Mouse (Mus musculus) limb, embryonic 10.5 days (tissue): ENCODE data around the gene Fbn1. TPM values are rescaled to one million over a fixed set of nuclear protein-coding genes. Genes with fewer than 3 reads are reported as not detected.

Experiments
- DNase-seq: peaks from one replicate; pipeline ENCODE4 v3.0.0-alpha.2; 2017; ENCODE audit warnings: low spot score
- H3K27ac ChIP-seq: fragments of 300-500 bp; sonication (generic); 2 replicates; pipeline ENCODE4 v1.5.1; 2016; ENCODE audit warnings: mild to moderate bottlenecking
- H3K27me3 ChIP-seq: fragments of 300-500 bp; sonication (generic); 2 replicates; pipeline ENCODE4 v1.6.1; 2016; ENCODE audit warnings: low read depth, mild to moderate bottlenecking; ENCODE audit not compliant: poor library complexity, severe bottlenecking
- H3K36me3 ChIP-seq: fragments of 300-500 bp; sonication (generic); 2 replicates; pipeline ENCODE4 v1.6.1; 2016; ENCODE audit warnings: mild to moderate bottlenecking, moderate library complexity
- H3K4me1 ChIP-seq: fragments of 300-500 bp; sonication (generic); 2 replicates; pipeline ENCODE4 v1.6.1; 2016
- H3K4me3 ChIP-seq: fragments of 300-500 bp; sonication (generic); 2 replicates; pipeline ENCODE4 v1.5.1; 2016; ENCODE audit warnings: mild to moderate bottlenecking, moderate library complexity
- H3K9me3 ChIP-seq: fragments of 300-500 bp; sonication (generic); replicated peaks from 2 replicates; pipeline ENCODE4 v1.6.1; 2016; ENCODE audit warnings: mild to moderate bottlenecking
- WGBS: fragments of 180-500 bp; shearing (Covaris S2); methylation state at CpG from one replicate; pipeline ENCODE4 v1.1.7; 2016; 5-methylcytosine and 5-hydroxymethylcytosine counted together
- polyA plus RNA-seq: library from polyadenylated mRNA; unstranded; fragments of >200 nt; fragmentation: Nextera tagmentation; extraction: Ambion mirVana; gene quantifications from 2 replicates; pipeline ENCODE4 v1.2.1, GENCODE M21; 2016

The Fbn1 gene
- polyA plus RNA-seq = 4.5 and 5.6 TPM in 2 replicates

DNA sequence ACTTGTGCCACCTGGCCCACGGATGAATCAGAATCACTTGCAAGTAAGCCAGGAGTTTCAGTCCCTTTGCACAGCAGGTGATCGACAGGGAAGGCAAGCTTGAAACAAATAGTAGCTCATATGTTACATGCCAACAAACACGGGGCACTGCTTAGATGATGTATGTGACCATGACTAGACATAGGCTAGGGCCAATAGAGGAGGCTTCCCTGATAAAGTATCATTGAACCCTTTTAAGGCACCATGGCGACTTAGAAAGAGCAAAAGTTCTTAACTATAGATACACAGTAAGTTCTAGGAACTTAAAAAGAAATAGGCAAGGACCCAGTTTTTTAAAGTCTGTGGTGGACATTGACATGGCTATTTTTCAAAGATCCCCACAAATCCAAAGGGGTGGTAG is at the start of gene Fbn1:
TSS of gene Fbn1 (minus strand) at position 101 of the 400 bp plus-strand sequence.
- Histone ChIP-seq H3K36me3 (no peaks in the 10 kb centered on the region), H3K27ac (peak within 1 kb of the TSS; percentile 88), H3K4me1 (peaks cover 26% of the 10 kb centered on the region), H3K4me3 (peak within 1 kb of the TSS; percentile 79), H3K27me3 (peaks cover 53% of the 10 kb centered on the region), H3K9me3 (no peaks in the 10 kb centered on the region)
- DNase-seq = no peak
- WGBS = 88% methylated on average over 4 of the region's 4 CpGs

DNA sequence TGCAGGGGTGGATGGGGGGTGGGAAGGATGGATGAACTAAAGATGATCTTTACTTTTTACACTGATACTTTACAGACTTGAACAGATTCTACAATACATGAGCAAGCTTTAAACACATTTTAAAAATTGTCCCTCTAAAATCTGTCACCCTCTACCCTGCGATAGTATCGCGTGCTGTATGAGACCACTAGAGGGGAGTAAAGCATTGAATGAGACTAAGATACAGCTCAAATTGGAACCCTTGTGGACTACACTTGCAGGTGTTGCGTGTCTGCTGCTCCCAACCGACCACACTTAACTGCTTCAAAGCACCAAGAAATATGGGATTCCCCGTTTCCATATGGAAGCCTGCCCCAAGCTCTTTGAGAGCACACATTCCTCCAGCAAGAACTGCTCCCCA is 48.0 kb upstream of the Fbn1 start:
- Histone ChIP-seq H3K9me3 (no peaks in the 10 kb centered on the region), H3K27me3 (no peaks in the 10 kb centered on the region), H3K27ac (no peak overlapping the region), H3K36me3 (no peaks in the 10 kb centered on the region), H3K4me1 (peaks cover 13% of the 10 kb centered on the region), H3K4me3 (no peak overlapping the region)
- DNase-seq = no peak
- 80% methylated on average over 6 of the region's 6 CpGs for WGBS

DNA sequence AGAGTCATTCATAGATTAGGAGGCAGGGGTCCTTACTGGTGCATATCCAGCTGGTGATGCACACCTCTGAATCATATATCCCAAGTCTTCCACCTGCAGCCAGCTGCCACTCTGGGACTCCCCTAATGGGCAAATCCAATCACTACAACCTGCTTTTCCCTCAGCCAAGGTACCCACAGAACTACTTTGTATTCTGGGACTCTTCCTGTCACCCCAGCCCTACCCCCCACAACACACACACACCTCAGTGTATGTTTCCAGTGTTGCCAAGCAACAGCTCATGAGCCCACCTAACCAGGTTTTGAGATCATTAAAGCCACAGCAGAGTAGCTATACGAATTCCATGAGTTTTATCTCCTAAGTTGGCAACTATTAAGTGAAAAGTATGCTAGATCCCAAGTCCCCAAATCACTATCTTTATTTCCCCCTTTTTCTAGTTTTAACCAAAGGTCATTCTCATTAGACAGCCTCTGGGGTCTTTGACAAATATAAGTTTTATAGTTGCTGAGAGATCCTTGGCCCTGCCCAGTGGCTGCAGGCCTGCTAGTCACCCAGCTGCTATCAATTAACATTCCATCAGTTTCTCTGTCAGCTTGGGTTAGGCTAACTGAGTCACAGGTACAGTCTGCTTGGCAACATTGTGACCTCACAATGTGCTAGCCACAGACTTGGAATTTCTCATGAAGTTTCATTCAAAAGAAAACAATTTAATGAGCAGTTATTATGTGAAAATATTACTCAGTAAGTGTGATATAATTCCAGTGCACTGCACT is 41.2 kb upstream of the Fbn1 start:
- Histone ChIP-seq H3K9me3 (no peaks in the 10 kb centered on the region), H3K27me3 (no peaks in the 10 kb centered on the region), H3K36me3 (no peaks in the 10 kb centered on the region), H3K4me3 (no peak overlapping the region), H3K27ac (peak overlapping the region; percentile 58; the same call in 1 of the 2 replicates), H3K4me1 (peaks cover 19% of the 10 kb centered on the region)
- peak; percentile 51 for DNase-seq
- 55% methylated on average over 1 of the region's 1 CpGs for WGBS

DNA sequence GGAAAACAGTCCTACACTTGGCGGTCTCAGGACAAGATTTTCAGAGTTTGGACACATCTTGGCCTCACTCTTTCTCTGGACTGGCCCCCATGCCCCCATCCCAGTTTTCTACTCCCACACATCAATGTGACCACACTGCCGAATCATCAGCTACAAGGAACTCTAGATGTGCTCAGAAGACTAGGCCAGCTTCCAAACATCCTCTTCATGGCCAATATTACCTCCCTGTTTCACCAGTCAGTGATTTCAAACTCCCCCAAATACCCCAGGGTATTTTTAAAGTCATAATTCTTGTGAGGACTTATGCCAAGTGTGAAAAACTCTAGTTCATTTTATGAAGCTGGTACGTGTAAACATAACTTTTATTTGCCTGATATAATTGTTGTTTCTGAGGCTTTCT is 37.2 kb upstream of the Fbn1 start:
- H3K4me3 ChIP-seq = no peak overlapping the region
- no peaks in the 10 kb centered on the region for H3K36me3 ChIP-seq
- no peak overlapping the region for H3K27ac ChIP-seq
- WGBS = 91% methylated on average over 3 of the region's 3 CpGs
- H3K9me3 ChIP-seq = no peaks in the 10 kb centered on the region
- DNase-seq = no peak
- peaks cover 18% of the 10 kb centered on the region for H3K4me1 ChIP-seq
- no peaks in the 10 kb centered on the region for H3K27me3 ChIP-seq

GRCm38 (mm10) chr2:125543646-125544045 is 35.9 kb upstream of the Fbn1 start:
- H3K36me3 ChIP-seq = no peaks in the 10 kb centered on the region
- peaks cover 8% of the 10 kb centered on the region for H3K4me1 ChIP-seq
- no peak overlapping the region for H3K4me3 ChIP-seq
- DNase-seq = no peak
- H3K27me3 ChIP-seq = no peaks in the 10 kb centered on the region
- 75% methylated on average over 1 of the region's 1 CpGs for WGBS
- H3K27ac ChIP-seq = no peak overlapping the region
- H3K9me3 ChIP-seq = no peaks in the 10 kb centered on the region

DNA sequence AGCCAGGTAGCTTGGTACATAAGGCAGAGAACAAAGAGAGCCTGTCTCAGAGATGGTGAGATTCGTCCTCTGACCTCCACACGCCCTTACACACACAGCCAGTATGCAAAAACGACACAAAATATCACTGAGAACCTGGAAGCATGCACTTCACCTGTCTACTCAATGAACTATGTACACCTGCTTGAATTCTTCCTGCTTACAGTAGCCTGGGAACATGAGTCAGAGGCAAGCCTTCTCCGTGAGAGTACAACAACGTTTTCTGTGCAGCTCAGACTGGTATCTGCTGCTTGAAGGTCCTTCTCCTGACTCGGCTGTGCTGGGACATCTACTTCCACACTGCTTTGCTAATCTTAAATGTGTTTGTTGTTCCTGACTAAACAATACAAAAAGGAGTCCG is 33.7 kb upstream of the Fbn1 start:
- Histone ChIP-seq H3K27ac (no peak overlapping the region), H3K9me3 (no peaks in the 10 kb centered on the region), H3K27me3 (no peaks in the 10 kb centered on the region), H3K4me3 (no peak overlapping the region), H3K4me1 (no peaks in the 10 kb centered on the region), H3K36me3 (no peaks in the 10 kb centered on the region)
- no peak for DNase-seq
- 84% methylated on average over 7 of the region's 7 CpGs for WGBS

DNA sequence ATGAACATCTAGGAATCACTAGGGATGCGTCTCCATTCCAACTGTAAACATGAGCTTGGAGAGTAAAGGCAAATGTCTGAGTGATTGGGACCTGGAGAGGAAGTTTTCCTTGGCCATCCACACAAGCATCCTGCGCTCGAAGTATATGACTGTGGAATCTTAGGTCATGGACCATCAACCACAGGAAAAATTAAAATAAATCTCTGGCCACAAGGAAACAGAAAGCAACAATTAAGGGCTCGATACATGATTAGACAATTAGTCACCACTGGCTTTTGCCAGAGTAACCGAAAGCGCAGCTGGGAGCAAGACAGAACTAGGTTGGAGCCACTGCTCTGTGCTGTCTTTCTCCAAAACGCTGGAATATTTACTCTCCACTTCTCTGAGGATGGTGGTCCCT is 32.8 kb upstream of the Fbn1 start:
- Histone ChIP-seq H3K4me1 (no peaks in the 10 kb centered on the region), H3K4me3 (no peak overlapping the region), H3K27ac (no peak overlapping the region), H3K9me3 (no peaks in the 10 kb centered on the region), H3K27me3 (no peaks in the 10 kb centered on the region), H3K36me3 (no peaks in the 10 kb centered on the region)
- WGBS = 87% methylated on average over 7 of the region's 7 CpGs
- DNase-seq = no peak

DNA sequence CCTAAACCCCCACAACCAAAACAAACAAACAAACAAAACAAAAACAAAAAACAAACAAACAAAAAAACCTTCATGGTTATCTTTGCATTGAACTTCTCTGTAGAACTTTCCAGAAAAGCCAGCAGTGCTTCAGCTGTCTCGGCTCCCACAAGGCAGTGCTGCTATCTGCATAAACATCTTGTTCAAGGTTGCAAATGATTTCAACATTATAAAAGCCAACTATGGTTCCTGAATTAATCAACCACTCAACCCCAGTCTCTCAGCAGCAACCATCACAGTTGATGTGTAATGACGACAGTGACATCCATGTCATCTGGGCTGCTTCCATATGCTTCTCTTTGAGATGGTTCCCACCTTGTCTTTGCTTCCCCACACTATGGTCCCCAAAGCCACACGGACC is 31.8 kb upstream of the Fbn1 start:
- no peak overlapping the region for H3K27ac ChIP-seq
- H3K4me1 ChIP-seq = no peaks in the 10 kb centered on the region
- H3K9me3 ChIP-seq = no peaks in the 10 kb centered on the region
- no peaks in the 10 kb centered on the region for H3K27me3 ChIP-seq
- no peak for DNase-seq
- WGBS = 84% methylated on average over 3 of the region's 3 CpGs
- no peaks in the 10 kb centered on the region for H3K36me3 ChIP-seq
- no peak overlapping the region for H3K4me3 ChIP-seq

- Histone ChIP-seq H3K36me3 (no peaks in the 10 kb centered on the region), H3K9me3 (no peaks in the 10 kb centered on the region)
- WGBS = 85% methylated on average over 6 of the region's 6 CpGs
Measured at GRCm38 (mm10) chr2:125530665-125531064, 22.9 kb upstream of the Fbn1 start.

DNA sequence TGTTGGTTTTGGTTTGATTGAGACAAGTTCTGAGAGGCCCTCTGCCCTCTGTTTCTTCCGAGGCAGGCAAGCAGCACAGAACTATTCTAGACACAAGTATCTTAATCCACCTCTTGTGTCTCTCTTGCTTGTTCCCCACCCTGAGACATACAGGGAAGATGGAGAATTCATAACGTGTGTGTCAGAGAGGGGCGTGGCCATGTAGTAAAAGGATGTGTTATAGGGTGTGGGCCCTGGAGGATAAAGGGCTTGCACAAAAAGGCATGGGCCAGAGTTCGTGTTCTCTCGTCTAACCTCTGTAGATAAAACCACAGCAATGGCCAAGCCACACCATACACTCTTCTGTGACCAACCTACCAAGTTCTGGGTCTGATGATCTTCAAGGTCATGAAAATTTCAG is 18.8 kb upstream of the Fbn1 start:
- WGBS = 83% methylated on average over 5 of the region's 5 CpGs
- Histone ChIP-seq H3K9me3 (no peaks in the 10 kb centered on the region), H3K4me3 (no peak overlapping the region), H3K27me3 (no peaks in the 10 kb centered on the region), H3K27ac (no peak overlapping the region), H3K36me3 (no peaks in the 10 kb centered on the region), H3K4me1 (no peaks in the 10 kb centered on the region)
- no peak for DNase-seq

More at GRCm38 (mm10) chr2:125530665-125531064, 22.9 kb upstream of the Fbn1 start:
- DNase-seq = peak; percentile 23
- no peaks in the 10 kb centered on the region for H3K27me3 ChIP-seq
- no peak overlapping the region for H3K4me3 ChIP-seq
- H3K27ac ChIP-seq = no peak overlapping the region
- no peaks in the 10 kb centered on the region for H3K4me1 ChIP-seq

GRCm38 (mm10) chr2:125525484-125525883 is 17.7 kb upstream of the Fbn1 start:
- WGBS = 92% methylated on average over 2 of the region's 2 CpGs
- Histone ChIP-seq H3K4me1 (no peaks in the 10 kb centered on the region), H3K27me3 (no peaks in the 10 kb centered on the region), H3K27ac (no peak overlapping the region), H3K4me3 (no peak overlapping the region), H3K36me3 (no peaks in the 10 kb centered on the region), H3K9me3 (no peaks in the 10 kb centered on the region)
- DNase-seq = no peak

- 6% methylated on average over 4 of the region's 4 CpGs for WGBS
- Histone ChIP-seq H3K4me3 (no peak overlapping the region), H3K4me1 (peaks cover 13% of the 10 kb centered on the region), H3K27ac (0 out of 2 replicates have a peak overlapping the region, but pooled peaks have one; percentile 7), H3K9me3 (no peaks in the 10 kb centered on the region), H3K36me3 (no peaks in the 10 kb centered on the region), H3K27me3 (no peaks in the 10 kb centered on the region)
- peak; percentile 73 for DNase-seq
Measured at GRCm38 (mm10) chr2:125516594-125516993, 8.8 kb upstream of the Fbn1 start.

DNA sequence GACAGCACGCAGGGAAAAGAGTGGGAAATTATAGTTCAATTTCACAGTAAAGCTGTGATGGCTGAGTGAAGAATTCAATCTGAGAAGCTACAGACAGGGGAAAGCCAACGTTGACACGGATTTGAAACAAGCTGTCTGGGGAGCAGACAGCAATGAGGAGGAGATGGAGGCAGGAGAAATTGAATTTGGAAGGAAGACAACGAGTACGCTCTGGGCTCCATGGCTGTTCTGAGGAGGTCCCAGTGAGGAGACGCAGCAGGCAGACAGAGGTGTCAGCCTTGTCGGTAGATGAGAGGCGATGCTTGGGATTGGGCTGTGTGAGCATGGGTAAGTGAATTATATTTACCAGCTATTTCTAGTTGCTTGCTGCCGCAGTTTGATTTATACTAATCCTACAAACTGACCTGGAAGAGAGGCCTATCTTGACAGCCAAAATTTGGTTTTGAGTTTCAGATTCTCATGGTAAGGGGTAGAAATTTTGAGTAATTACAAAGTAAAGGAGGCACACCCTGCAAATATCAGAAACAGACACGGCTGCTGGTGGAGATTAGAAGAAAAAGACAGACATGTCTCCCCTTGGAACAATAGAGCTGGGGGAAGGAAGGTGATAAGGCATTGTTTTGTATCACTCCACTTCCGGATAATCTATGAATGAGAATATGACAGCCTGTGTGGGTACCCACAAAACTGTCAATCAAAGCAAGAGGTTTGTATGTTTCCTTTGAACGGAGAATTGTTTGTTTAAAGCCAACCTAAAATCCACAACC is 7.7 kb upstream of the Fbn1 start:
- Histone ChIP-seq H3K27me3 (no peaks in the 10 kb centered on the region), H3K4me1 (peaks cover 13% of the 10 kb centered on the region), H3K27ac (no peak overlapping the region), H3K4me3 (no peak overlapping the region), H3K9me3 (no peaks in the 10 kb centered on the region), H3K36me3 (no peaks in the 10 kb centered on the region)
- WGBS = 80% methylated on average over 12 of the region's 12 CpGs
- peak; percentile 22 for DNase-seq
